Mouse (Mus musculus): ENCODE results near the gene Zfp85.

GRCm38 (mm10) chr13:67755761-67756160 lies 733 bp upstream of the Zfp85 start:
- TF ChIP-seq CTCF (IDR thresholded peaks at IDR 0.05; ENCODE audit: control insufficient read depth, insufficient read depth, low read length) (no peak), POLR2A (IDR thresholded peaks at IDR 0.05; ENCODE audit: borderline replicate concordance, control insufficient read depth, low read depth, low read length) (no peak)

All from bone marrow, adult 2 months (tissue).